Mouse (Mus musculus): ENCODE results near the gene 4930404H24Rik.

GRCm38 (mm10) chr2:153515582-153515981, 23.0 kb downstream of the 4930404H24Rik start:
- TF ChIP-seq CTCF (IDR thresholded peaks at IDR 0.05; ENCODE audit: insufficient read depth, low read depth, low read length) (no peak), POLR2A (IDR thresholded peaks at IDR 0.05; ENCODE audit: insufficient read depth, low read depth, low read length) (no peak)

Measured in olfactory bulb, adult 2 months (tissue).